Mouse (Mus musculus) megakaryocyte, embryonic 14.5 days (primary cell): ENCODE results near the gene Chchd1.

ENCODE experiments used
- FLI1 ChIP-seq: IDR thresholded peaks from 2 replicates; pipeline ENCODE4 v1.6.1; 2012; ENCODE audit warnings: low read length, inconsistent platforms, mixed read lengths
- GATA1 ChIP-seq: IDR thresholded peaks from 3 replicates; pipeline ENCODE4 v1.6.1; 2012; ENCODE audit warnings: mixed read lengths, low read length, inconsistent platforms, borderline replicate concordance

DNA sequence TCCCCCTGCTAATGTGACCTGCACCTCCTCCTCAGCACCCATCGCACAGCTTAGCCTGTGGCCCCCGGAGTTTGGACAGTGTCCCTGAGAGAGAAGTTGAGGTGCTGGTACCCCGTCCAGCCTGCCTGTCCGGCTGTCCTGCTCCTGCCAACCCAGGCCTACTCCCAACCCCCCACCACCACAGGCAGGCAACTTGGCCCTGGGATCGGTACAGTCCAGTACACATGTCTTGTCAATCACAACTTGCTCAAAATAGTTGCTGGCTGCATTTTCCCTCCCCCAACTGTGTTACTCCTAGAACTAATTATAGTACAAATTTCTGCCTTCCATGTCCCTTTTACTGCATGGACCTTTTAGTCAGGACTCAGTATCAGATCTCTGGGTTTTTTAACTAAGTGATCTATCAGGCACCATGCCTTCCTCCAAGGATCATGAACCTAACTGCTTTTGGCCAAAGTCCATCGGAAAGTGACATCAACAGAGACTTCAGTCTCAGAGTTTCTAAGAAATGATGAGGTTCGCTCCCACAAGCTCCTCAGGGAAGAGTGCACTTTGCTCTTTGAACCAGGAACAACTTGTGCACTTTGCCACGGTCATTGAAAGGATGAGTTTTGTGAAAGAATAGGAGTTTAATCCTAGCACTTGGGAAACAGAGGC, 34.5 kb upstream of the Chchd1 start, which contains the start of gene Synpo2l:
- TF ChIP-seq GATA1 (no peak), FLI1 (no peak)
